Mouse (Mus musculus) heart, postnatal 14 days (tissue): ENCODE measurements around the gene Pkhd1. TPM values are rescaled to one million over a fixed set of nuclear protein-coding genes. Genes with fewer than 3 reads are reported as not detected.

ENCODE experiments used
- DNase-seq, 2 experiments: peaks; one replicate each; pipeline ENCODE4 v3.0.0; 2021 to 2022
- intact Hi-C: fragments of 180-260 bp; cut with DNase I; formaldehyde crosslinking; loops from one replicate; pipeline ENCODE4 v1.15.1; 2025
- long read RNA-seq, 2 experiments: library from polyadenylated mRNA; stranded (forward); transcript quantifications; one replicate each; pipeline ENCODE4 v2.0.0; 2021
- total RNA-seq, 2 experiments: library from RNA; stranded (reverse); gene quantifications; 2 replicates each; pipeline ENCODE4 v1.2.3; 2021

The Pkhd1 gene
- not detected for total RNA-seq
- long read RNA-seq, experiment 1: 0 reads
- long read RNA-seq, experiment 2: 0 reads

- intact Hi-C loops: loop anchor here (10.0 kb wide), 2 partner anchors 117 to 547 kb away; partner anchors contain the start of gene Il17a
- no peak for DNase-seq
Measured at GRCm38 (mm10) chr1:20617849-20618530, at the start of gene Pkhd1. Gene Pkhd1 (minus strand): TSS chr1:20618064.

GRCm38 (mm10) chr1:20667567-20667966 is 49.7 kb upstream of the Pkhd1 start:
- intact Hi-C loops: no loop called here

GRCm38 (mm10) chr1:20666233-20666632 is 48.4 kb upstream of the Pkhd1 start:
- no peak for DNase-seq
- intact Hi-C loops: no loop called here

More at GRCm38 (mm10) chr1:20667567-20667966, 49.7 kb upstream of the Pkhd1 start:
- no peak for DNase-seq

- DNase-seq: no peak
- intact Hi-C loops: no loop called here
Measured at GRCm38 (mm10) chr1:20655085-20655484, 37.2 kb upstream of the Pkhd1 start.

DNA sequence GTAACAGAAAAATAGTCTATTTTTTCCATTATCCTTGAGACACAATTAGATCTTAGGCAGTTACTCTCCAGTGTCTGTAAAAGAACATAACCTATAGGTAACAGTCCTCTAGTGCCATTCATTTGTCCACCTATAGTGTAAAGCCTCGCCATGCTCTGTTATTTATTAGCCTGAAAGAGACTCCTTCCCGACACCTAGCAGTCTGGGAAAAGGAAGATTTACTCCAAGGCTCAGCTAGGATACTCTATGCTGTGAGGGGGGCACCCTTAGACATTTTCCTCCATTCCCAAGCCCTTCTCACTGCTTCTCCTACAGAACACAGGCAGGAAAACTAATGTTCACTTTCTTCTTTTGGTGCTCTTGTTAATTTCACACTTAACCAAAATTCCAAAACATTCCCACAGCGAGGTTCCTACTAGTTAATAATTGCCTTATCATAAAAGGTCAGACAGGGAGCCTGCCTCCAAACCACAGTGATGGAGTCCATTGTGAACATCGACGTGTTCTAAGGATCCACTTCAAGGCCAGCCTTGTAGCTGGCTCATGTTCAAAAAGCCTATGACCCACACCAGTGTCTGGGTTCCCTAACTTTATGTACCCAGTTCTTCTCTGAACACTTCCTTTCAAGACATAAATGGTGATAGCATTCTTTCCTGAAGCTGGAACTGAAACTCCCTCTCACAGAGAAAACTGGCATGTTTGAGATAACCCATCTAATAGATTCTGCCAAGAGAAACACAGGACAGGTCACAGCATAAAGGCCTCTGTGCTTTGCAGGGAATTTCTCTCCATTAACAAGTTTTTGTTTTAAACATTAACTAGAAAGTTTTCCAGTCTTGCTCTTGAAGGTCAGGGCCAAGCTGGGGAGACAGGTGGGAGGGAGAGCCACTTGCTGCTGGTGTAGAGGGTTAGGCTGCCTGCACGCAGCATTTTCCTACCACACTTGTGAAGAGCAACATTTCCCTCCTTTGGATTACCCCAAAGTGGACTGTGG is 35.9 kb upstream of the Pkhd1 start:
- intact Hi-C loops: no loop called here
- no peak for DNase-seq

DNA sequence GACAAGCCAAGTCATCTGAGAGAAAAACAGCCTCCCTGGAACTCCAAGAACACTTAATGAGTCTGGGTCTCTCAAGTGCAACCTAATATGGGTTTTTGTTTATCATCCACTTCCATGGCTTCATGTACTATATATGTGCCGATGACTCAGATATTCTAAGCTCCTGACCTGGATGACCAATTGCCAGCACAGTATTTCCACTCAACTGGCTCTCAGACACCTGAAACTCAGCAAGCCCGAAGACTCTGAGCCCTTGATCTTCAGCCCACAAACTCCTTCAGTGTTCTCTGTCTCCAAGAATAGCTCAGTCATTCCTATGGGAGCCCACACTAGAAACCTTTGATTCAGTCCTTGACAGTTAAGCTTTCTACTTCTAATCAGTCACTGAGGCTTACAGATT is 17.0 kb upstream of the Pkhd1 start:
- intact Hi-C loops: no loop called here
- no peak for DNase-seq

DNA sequence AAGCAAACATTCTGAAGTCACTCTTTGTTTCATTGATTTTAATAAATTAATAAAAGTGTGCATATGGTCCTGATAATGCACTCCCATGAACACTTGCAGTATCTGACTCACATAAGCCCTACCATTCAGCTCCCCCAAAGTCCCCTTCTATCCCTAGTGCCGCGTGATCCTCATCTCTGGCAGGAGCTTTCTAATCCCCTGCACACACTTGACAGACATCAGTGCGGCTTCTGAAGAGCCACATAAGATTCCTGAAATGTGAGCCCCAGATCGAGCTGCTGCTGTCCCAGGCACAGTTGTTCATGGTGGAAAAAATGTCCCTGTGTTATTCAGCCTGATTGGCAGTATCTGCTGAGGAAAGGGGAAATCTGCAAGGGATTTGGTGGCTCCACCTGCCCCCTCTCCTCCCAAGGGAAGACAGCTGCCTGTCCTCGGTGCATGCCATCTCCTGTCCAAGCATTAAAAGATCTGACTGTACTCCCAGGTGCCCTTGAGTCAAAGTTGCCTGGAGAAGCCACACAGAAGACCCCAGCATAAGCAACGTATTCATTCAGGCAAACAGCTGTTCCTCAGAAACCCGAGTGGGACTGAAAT is 15.5 kb upstream of the Pkhd1 start:
- no peak for DNase-seq
- intact Hi-C loops: no loop called here

GRCm38 (mm10) chr1:20624564-20624963 is 6.7 kb upstream of the Pkhd1 start:
- no peak for DNase-seq

GRCm38 (mm10) chr1:20623375-20623774 is 5.5 kb upstream of the Pkhd1 start:
- intact Hi-C loops: no loop called here
- no peak for DNase-seq

More at GRCm38 (mm10) chr1:20624564-20624963, 6.7 kb upstream of the Pkhd1 start:
- intact Hi-C loops: no loop called here

DNA sequence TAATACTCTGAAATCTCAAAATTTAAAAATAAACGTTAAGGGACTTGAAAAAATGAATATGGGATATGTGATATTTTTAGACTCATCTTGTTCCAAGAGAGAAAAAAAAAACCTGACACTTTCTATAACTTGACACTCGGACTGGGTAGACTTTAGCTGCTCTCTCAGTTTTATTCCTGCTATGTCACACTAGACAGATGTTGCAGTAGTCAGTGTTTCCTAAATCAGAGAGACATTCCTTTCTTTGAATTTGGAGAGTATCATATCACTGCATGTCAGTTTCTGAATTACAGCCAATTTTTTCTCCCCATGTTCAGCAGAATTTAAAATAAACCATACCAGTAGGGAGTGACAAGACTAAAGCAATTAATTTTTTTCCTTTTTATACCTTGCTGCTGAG is 2.7 kb upstream of the Pkhd1 start:
- intact Hi-C loops: no loop called here
- no peak for DNase-seq

GRCm38 (mm10) chr1:20619363-20619762 is 1.5 kb upstream of the Pkhd1 start:
- DNase-seq: no peak
- intact Hi-C loops: loop anchor here (10.0 kb wide), 2 partner anchors 115 to 545 kb away; partner anchors contain the start of gene Il17a

DNA sequence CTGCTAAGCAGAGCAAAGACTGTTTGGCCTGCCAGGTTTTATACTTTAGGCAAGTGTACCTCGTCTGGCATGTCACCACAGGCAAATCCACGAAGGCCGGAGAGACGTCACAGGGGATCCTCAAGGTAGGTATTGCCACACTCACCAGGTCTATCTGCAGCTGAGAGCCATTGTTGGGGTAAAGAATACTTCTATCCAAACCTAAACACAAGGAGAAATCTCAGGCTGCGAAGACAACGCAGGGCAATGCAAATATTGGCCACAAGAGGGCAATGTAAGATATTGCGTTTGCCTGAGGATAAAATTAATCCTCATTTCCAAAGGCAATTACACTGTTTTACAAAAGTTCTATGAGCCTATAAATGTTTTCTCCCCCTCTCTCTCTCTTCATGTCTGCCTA is 5.2 kb downstream of the Pkhd1 start:
- peak; percentile 13 to 41 for DNase-seq
- intact Hi-C loops: loop anchor here (2.0 to 10.0 kb wide), 4 partner anchors 122 to 552 kb away; partner anchors contain the start of genes Il17a and Paqr8

- intact Hi-C loops: no loop called here
- no peak for DNase-seq
Measured at GRCm38 (mm10) chr1:20605489-20605888, 12.4 kb downstream of the Pkhd1 start.

DNA sequence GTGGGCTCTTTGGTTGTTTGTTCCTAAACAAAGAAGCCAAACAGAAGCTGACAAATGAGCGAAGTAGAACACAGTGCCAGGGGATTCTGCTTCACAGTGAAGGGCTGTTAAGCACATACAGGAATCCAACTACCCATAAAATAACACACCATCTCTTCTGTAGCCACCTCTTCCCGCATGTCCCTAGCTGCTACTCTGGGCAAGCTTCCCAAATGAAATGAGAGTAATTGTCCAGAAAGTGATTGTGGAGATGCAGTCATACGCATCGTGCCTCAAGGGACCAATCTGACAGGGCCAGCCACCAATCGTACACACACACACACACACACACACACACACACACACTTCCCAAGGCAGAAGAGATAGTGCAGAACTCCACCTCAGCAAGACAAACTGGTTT is 27.4 kb downstream of the Pkhd1 start:
- no peak for DNase-seq

DNA sequence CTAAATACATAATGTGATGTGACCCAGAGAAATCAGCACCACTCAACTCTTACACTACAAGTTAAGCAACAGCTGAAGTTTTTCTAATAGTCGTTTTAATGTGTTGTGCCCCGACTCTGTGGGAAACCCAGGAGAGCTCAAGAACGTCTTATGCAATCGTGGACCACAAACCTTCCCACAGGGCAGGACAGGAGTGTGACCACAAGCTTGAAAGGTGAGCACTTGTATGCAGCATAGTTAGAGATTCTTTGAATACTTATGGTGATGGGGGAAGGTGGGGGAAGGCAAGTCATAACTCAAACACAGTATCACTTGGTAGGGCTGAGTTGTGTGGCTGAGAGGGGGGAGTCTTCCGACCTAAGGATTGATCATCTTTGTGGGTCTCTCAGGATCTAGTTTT is 46.4 kb downstream of the Pkhd1 start:
- intact Hi-C loops: no loop called here
- no peak for DNase-seq

More for the DNA sequence above, 27.4 kb downstream of the Pkhd1 start:
- intact Hi-C loops: no loop called here

DNA sequence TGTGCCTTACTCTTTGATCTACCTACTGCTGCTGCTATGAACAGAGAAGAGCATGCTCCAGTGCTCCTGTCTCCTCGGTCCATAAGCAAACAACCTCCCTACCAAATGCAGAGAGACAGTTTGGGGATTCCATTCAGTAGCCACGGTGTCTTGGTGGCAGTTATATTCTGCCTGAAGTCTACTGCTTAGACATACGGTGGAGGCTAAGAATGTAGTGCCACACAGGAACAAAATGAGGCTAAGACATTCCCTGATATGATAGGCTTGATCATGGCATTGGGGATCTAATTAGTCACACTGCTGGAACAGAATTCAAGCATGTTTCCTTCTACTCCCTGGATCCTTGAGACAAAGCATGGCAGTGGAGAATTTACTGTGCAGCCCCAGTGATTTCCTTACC is 48.4 kb downstream of the Pkhd1 start:
- intact Hi-C loops: no loop called here
- DNase-seq: no peak

- intact Hi-C loops: no loop called here
- DNase-seq: no peak
Measured at GRCm38 (mm10) chr1:20558443-20558842, 59.4 kb downstream of the Pkhd1 start.

- intact Hi-C loops: no loop called here
- DNase-seq: peak; percentile 8 to 37
Measured at GRCm38 (mm10) chr1:20554398-20554797, 63.5 kb downstream of the Pkhd1 start.

DNA sequence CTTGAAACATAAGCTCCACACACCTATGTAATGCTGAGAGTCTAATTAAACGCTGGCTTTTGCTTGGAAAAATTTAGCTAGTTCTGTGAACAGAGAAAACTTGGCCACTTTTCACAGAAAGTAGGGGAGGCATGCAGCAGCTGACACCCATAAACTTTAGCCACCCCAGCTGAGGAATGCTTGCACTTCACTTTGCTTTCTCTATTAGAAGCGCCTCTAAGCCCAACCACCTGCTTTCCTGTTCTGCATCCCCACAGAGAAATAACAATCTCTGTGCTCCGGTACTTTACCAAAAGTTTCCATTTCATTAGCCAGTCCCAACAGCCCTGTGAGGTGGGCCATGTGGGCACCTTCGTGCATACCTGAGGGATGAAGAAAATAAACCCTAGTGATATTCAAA is 66.5 kb downstream of the Pkhd1 start:
- DNase-seq: no peak
- intact Hi-C loops: no loop called here

DNA sequence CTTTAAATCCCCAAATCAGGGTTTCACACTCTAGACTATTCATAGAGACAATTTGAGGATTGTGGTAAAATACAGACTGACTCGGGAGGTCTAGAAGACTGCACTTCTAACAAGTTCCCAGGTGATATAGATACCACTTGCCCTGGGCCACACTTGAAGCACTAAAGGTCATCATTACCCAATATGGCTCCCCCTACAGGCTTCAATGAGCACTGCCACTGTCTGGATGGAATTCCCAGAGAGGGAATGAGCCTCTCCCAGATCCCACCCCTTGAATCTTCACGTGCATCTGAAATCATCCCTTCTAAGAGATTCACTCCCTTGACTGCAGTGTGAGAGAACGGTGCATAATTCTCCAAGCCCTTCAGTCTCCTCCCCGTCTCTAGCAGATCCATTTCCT is 73.3 kb downstream of the Pkhd1 start:
- intact Hi-C loops: no loop called here
- DNase-seq: no peak
